Mouse (Mus musculus) forebrain, embryonic 14.5 days (tissue): ENCODE data around the gene Pde5a. TPM values are rescaled to one million over a fixed set of nuclear protein-coding genes. Genes with fewer than 3 reads are reported as not detected.

Source experiments
- ATAC-seq: fragments of 200-750 bp; cut with Nextera tagmentation; 2 replicates; pipeline ENCODE4 v1.8.0; 2017; ENCODE audit warnings: mild to moderate bottlenecking, moderate library complexity
- DNase-seq: peaks from one replicate; pipeline ENCODE4 v3.0.0-alpha.2; 2015; ENCODE audit warnings: low spot score
- H3K27ac ChIP-seq: fragments of 300-500 bp; sonication (generic); 2 replicates; pipeline ENCODE4 v1.5.1; 2014; ENCODE audit warnings: low read depth, mild to moderate bottlenecking, control low read depth, low read length, moderate library complexity
- H3K27me3 ChIP-seq: fragments of 300-500 bp; sonication (generic); replicated peaks from 2 replicates; pipeline ENCODE4 v1.6.1; 2014; ENCODE audit warnings: low read length, control low read depth, mixed read lengths; ENCODE audit not compliant: control insufficient read depth, insufficient read depth
- H3K36me3 ChIP-seq: fragments of 300-500 bp; sonication (generic); 2 replicates; pipeline ENCODE4 v1.6.1; 2014; ENCODE audit warnings: low read length, control low read depth; ENCODE audit not compliant: control insufficient read depth, insufficient read depth
- H3K4me1 ChIP-seq: fragments of 300-500 bp; sonication (generic); 2 replicates; pipeline ENCODE4 v1.6.1; 2014; ENCODE audit warnings: antibody characterized with exemption, low read length, control low read depth; ENCODE audit not compliant: control insufficient read depth, insufficient read depth
- H3K4me2 ChIP-seq: fragments of 300-500 bp; sonication (generic); 2 replicates; pipeline ENCODE4 v1.6.1; 2014; ENCODE audit warnings: mild to moderate bottlenecking, control low read depth, low read length
- H3K4me3 ChIP-seq: fragments of 300-500 bp; sonication (generic); 2 replicates; pipeline ENCODE4 v1.5.1; 2014; ENCODE audit warnings: low read depth, low read length, control low read depth
- H3K9ac ChIP-seq: fragments of 300-500 bp; sonication (generic); 2 replicates; pipeline ENCODE4 v1.6.1; 2014; ENCODE audit warnings: mild to moderate bottlenecking, low read length, control low read depth, moderate library complexity
- H3K9me3 ChIP-seq: fragments of 300-500 bp; sonication (generic); replicated peaks from 2 replicates; pipeline ENCODE4 v1.6.1; 2016; ENCODE audit warnings: low read length, control low read depth, mixed read lengths; ENCODE audit not compliant: control insufficient read depth
- WGBS: fragments of 180-500 bp; shearing (Covaris S2); extraction: QIAGEN DNeasy Blood & Tissue Kit; methylation state at CpG from one replicate; pipeline ENCODE4 v1.1.7; 2014; 5-methylcytosine and 5-hydroxymethylcytosine counted together
- polyA plus RNA-seq: library from polyadenylated mRNA; unstranded; fragments of >200 nt; fragmentation: Nextera tagmentation; extraction: Ambion mirVana; gene quantifications from 2 replicates; pipeline ENCODE4 v1.2.1, GENCODE M21; 2014

Gene Pde5a
- polyA plus RNA-seq, 1 experiment from 2014 or later, result 4.1 TPM

DNA sequence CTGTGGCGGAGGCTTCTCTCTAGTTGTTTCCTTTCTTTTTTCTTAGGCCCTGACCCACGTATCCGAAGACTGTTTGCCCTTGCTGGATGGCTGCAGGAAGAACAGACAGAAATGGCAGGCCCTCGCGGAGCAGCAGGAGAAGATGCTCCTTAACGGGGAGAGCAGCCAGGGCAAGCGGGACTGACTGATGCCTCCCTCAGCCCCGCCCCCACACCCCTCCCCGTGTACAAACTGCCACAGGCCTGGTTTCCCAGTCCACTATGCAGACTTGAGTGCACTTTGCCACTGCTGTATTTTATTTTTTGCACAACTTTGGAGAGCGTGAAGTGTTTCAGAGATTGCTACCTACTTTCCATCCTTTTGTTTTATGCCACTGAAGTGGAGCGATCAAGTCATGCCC, 126.4 kb downstream of the Pde5a start:
- no peak overlapping the region for H3K9ac ChIP-seq
- H3K36me3 ChIP-seq, result no peaks in the 10 kb centered on the region
- H3K4me3 ChIP-seq, result no peak overlapping the region
- WGBS, result 42% methylated on average over 11 of the region's 11 CpGs
- no peaks in the 10 kb centered on the region for H3K4me1 ChIP-seq
- H3K27ac ChIP-seq, result no peak overlapping the region
- no peak overlapping the region for H3K4me2 ChIP-seq
- no peaks in the 10 kb centered on the region for H3K27me3 ChIP-seq
- no peak for DNase-seq
- no peak for ATAC-seq
- H3K9me3 ChIP-seq, result no peaks in the 10 kb centered on the region

DNA sequence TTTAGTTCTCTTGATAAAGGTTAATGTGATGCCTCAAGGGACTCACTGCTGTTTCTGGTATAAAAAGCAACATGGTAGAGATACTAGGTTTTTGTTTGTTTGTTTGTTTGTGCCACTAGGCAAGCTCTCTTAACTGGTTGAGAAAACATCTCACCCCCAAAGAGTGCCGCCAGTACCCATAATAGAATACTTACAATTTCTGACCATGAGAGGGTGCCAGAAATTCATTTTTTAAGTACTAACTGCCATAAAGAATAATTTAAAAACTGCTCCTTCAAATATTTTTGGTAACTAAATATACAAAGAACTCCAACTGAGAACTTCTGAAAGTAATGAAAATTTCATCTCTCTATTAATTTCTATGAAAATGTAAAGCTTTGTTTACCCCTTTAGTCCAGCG, 131.1 kb downstream of the Pde5a start:
- Histone ChIP-seq H3K9ac (no peak overlapping the region), H3K4me2 (no peak overlapping the region), H3K4me1 (no peaks in the 10 kb centered on the region), H3K4me3 (no peak overlapping the region), H3K27me3 (no peaks in the 10 kb centered on the region), H3K27ac (no peak overlapping the region), H3K36me3 (no peaks in the 10 kb centered on the region), H3K9me3 (no peaks in the 10 kb centered on the region)
- DNase-seq (no peak), ATAC-seq (no peak)
- 87% methylated on average over 2 of the region's 2 CpGs for WGBS

- no peak overlapping the region for H3K4me2 ChIP-seq
- no peak overlapping the region for H3K9ac ChIP-seq
- no peaks in the 10 kb centered on the region for H3K27me3 ChIP-seq
- no peaks in the 10 kb centered on the region for H3K9me3 ChIP-seq
- 92% methylated on average over 12 of the region's 12 CpGs for WGBS
- H3K4me3 ChIP-seq, result no peak overlapping the region
- no peak overlapping the region for H3K27ac ChIP-seq
- no peak for ATAC-seq
- no peak for DNase-seq
- H3K4me1 ChIP-seq, result no peaks in the 10 kb centered on the region
- H3K36me3 ChIP-seq, result no peaks in the 10 kb centered on the region
Measured at GRCm38 (mm10) chr3:122860573-122861498, 132.1 kb downstream of the Pde5a start.

DNA sequence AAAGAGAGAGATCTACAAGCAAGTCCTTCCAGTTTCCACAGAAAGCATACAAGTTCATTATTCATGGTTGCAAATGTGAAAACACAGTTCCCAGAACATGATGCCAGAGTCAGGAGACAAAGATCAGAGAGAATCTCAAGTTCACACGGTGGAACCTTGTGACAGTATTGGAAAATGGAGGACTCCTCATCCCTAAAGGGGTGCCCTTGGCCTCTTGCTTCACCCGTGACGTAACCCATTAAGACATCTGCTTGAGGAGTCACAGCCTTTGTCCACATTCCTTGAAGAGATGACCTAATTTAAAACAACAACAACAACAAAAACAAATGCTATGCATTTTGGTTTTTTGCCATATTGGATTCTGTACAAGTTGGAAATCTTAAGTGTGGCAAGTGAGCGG, 136.3 kb downstream of the Pde5a start:
- H3K27ac ChIP-seq, result no peak overlapping the region
- no peak overlapping the region for H3K4me3 ChIP-seq
- DNase-seq (no peak), ATAC-seq (no peak)
- no peak overlapping the region for H3K9ac ChIP-seq
- no peaks in the 10 kb centered on the region for H3K27me3 ChIP-seq
- H3K36me3 ChIP-seq, result no peaks in the 10 kb centered on the region
- no peak overlapping the region for H3K4me2 ChIP-seq
- no peaks in the 10 kb centered on the region for H3K9me3 ChIP-seq
- no peaks in the 10 kb centered on the region for H3K4me1 ChIP-seq
- 83% methylated on average over 4 of the region's 4 CpGs for WGBS

DNA sequence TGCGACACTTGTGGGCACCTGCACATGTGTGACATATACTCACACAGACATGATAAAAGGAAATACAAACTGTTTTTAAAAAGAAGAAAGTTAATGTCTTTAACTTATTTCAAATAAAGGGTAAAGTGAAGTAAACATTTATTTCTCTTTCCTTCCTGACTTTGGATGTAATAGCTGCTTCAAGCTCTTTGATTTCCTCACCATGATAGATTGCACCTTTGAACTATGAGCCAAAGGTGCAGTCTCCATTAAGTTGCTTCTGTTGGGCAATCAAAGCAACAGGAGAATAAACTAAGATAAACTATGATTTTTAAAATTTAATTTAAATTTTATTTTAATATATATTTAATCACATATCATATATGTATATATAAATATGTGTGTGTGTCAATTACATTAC, 139.5 kb downstream of the Pde5a start:
- no peak for DNase-seq

DNA sequence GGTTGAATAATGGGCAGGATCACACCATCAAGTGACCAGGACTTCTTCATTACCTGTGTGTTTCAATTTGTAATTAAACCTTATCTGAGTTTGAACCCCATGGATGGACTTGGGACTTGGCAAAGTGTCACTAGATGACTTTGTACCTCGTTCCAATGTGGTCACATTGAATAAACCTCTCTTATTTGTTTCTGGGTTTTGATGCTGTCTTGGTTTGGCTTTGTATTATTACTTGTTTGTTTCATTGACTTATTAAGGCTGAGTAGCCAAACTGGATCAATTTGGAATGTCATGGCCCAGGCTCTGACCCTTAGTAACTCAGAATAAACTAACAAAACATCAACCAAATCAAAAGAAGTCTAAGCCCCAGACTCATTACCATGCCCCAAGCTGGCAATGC, 142.8 kb downstream of the Pde5a start:
- no peak overlapping the region for H3K4me3 ChIP-seq
- no peaks in the 10 kb centered on the region for H3K27me3 ChIP-seq
- WGBS, result 77% methylated on average over 1 of the region's 1 CpGs
- no peak overlapping the region for H3K4me2 ChIP-seq
- DNase-seq (no peak), ATAC-seq (no peak)
- no peak overlapping the region for H3K27ac ChIP-seq
- no peaks in the 10 kb centered on the region for H3K9me3 ChIP-seq
- H3K4me1 ChIP-seq, result no peaks in the 10 kb centered on the region
- no peak overlapping the region for H3K9ac ChIP-seq
- no peaks in the 10 kb centered on the region for H3K36me3 ChIP-seq

More for the DNA sequence above, 139.5 kb downstream of the Pde5a start:
- H3K36me3 ChIP-seq, result no peaks in the 10 kb centered on the region
- no peak overlapping the region for H3K4me3 ChIP-seq
- 94% methylated on average over 1 of the region's 1 CpGs for WGBS
- no peak overlapping the region for H3K4me2 ChIP-seq
- no peak for ATAC-seq
- no peak overlapping the region for H3K9ac ChIP-seq
- H3K27me3 ChIP-seq, result no peaks in the 10 kb centered on the region
- no peaks in the 10 kb centered on the region for H3K4me1 ChIP-seq
- H3K9me3 ChIP-seq, result no peaks in the 10 kb centered on the region
- no peak overlapping the region for H3K27ac ChIP-seq

DNA sequence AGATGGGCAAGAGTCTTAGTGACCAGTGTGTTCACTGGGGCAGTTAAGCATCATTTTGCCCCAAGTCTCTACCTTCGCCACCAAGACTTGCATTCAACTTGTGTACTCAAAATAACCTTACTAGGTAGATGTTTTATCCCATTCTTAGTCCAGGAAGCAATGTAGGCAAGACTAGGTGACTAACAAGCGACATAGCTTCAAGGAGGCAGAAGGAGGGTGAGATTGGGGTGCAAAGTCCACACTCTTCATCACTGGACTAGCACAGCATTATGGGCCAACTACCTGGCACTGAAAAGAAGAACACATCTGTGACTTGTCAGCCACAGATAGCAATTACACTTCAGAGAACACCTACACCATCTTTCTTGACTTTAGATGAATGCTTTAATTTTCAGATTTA, 148.1 kb downstream of the Pde5a start:
- Histone ChIP-seq H3K27ac (no peak overlapping the region), H3K4me2 (no peak overlapping the region), H3K4me3 (no peak overlapping the region), H3K9me3 (no peaks in the 10 kb centered on the region), H3K36me3 (no peaks in the 10 kb centered on the region), H3K9ac (no peak overlapping the region), H3K27me3 (no peaks in the 10 kb centered on the region), H3K4me1 (no peaks in the 10 kb centered on the region)
- ATAC-seq (no peak), DNase-seq (no peak)
- 92% methylated on average over 2 of the region's 2 CpGs for WGBS

GRCm38 (mm10) chr3:122877543-122877942, 148.8 kb downstream of the Pde5a start:
- H3K4me3 ChIP-seq, result no peak overlapping the region
- 96% methylated on average over 3 of the region's 3 CpGs for WGBS
- H3K9ac ChIP-seq, result no peak overlapping the region
- H3K27ac ChIP-seq, result no peak overlapping the region
- no peaks in the 10 kb centered on the region for H3K27me3 ChIP-seq
- no peaks in the 10 kb centered on the region for H3K36me3 ChIP-seq
- no peaks in the 10 kb centered on the region for H3K9me3 ChIP-seq
- H3K4me1 ChIP-seq, result no peaks in the 10 kb centered on the region
- H3K4me2 ChIP-seq, result no peak overlapping the region
- DNase-seq (no peak), ATAC-seq (no peak)

GRCm38 (mm10) chr3:122878705-122879315, 150.1 kb downstream of the Pde5a start:
- Histone ChIP-seq H3K9me3 (no peaks in the 10 kb centered on the region), H3K9ac (no peak overlapping the region), H3K27ac (no peak overlapping the region), H3K36me3 (no peaks in the 10 kb centered on the region), H3K4me2 (no peak overlapping the region), H3K4me1 (no peaks in the 10 kb centered on the region), H3K27me3 (no peaks in the 10 kb centered on the region), H3K4me3 (no peak overlapping the region)
- DNase-seq (no peak), ATAC-seq (no peak)
- 91% methylated on average over 8 of the region's 8 CpGs for WGBS
